Mouse (Mus musculus): Measurements from ENCODE around the gene 6030468B19Rik. TPM values are rescaled to one million over a fixed set of nuclear protein-coding genes. Genes with fewer than 3 reads are reported as not detected.

The 6030468B19Rik gene
- polyA plus RNA-seq, 1 experiment from 2014 or later = not detected

DNA sequence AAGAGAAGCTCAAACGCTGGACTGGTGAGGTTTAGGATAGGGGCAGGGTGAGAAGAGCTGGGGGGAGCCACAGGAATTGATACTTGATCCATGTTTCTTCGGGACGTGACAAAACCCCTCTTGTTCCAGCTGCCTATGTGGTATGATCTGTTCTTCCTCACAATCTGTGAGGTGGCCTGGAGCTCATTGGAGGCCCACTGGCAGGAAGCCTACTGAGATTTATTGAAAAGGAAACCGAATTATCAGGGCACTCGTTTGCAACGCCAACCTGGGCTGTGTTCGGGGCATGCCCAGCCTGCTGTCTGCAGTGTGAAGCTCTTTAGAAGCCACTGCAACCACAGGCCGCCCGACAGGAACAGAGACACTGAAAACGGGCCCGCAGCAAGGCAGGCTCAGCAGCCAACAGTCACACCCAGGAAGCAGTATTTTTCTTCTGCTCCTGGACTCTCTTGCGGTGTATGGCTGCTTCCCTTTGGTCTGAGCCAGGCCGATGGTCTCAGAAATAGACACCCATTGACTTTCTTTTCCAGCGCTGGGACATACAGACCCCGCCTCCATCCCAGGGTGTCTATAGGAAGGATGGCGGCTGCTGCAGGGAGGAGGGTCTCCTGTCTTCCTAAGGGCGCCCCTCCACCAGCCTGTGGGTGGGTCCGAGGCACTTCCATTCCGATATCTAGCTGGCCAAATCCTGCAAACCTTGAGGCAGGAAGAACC is 51.0 kb downstream of the 6030468B19Rik start:
- Histone ChIP-seq H3K4me2 (ENCODE audit: low read length) (peak overlapping the region; percentile 84), H3K9me3 (replicated peaks; ENCODE audit: control insufficient read depth, low read length) (no peaks in the 10 kb centered on the region), H3K4me3 (ENCODE audit: low read depth, low read length) (peak overlapping the region; percentile 64), H3K4me1 (ENCODE audit: control insufficient read depth, insufficient read depth, low read length) (peaks cover 15% of the 10 kb centered on the region), H3K9ac (ENCODE audit: low read length) (peak overlapping the region; percentile 93), H3K27me3 (replicated peaks; ENCODE audit: control insufficient read depth, insufficient read depth, low read length) (no peaks in the 10 kb centered on the region), H3K36me3 (ENCODE audit: control insufficient read depth, insufficient read depth, low read length) (peaks cover 12% of the 10 kb centered on the region; the same call in 1 of the 2 replicates), H3K27ac (ENCODE audit: low read depth, low read length) (peak overlapping the region; percentile 98)
- ATAC-seq (peak; percentile 90), DNase-seq (ENCODE audit: low spot score) (no peak)
- WGBS = 7% methylated on average over 19 of the region's 19 CpGs

DNA sequence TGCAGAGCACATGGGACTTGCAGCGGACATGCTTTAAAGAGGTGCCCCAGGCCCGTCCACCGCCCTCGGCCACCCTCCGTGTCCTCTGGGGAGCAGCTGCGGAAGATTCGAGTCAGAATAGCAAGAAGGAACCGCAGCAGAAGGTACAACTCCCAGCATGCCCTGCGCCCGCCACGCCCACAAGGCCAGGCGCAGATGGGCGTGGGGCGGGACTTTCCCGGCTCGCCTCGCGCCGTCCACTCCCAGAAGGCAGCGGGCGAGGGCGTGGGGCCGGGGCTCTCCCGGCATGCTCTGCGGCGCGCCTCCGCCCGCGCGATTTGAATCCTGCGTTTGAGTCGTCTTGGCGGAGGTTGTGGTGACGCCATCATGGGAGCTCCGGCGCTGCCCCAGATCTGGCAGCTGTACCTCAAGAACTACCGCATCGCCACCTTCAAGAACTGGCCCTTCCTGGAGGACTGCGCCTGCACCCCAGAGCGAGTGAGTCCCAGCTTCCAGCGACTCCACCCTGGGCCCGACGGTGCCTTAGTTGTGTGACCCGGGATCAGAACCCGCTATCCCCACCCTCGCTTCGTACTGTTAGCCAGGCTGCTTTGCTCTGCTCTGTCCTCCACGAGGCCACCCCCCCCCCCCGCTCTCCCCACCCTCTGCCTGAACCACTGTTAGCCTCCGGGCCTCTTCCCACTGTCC is 51.7 kb downstream of the 6030468B19Rik start, which contains the start of gene Birc5:
Gene Birc5, plus strand, starts transcription at position 267 of the 687 bp plus-strand sequence.
- H3K4me2 ChIP-seq (ENCODE audit: low read length) = peak within 1 kb of the TSS; percentile 84
- no peaks in the 10 kb centered on the region for H3K9me3 ChIP-seq (replicated peaks; ENCODE audit: control insufficient read depth, low read length)
- WGBS = under 1% methylated on average over 51 of the region's 51 CpGs
- H3K9ac ChIP-seq (ENCODE audit: low read length) = peak within 1 kb of the TSS; percentile 93
- DNase-seq (ENCODE audit: low spot score) (peak; percentile 98), ATAC-seq (peak; percentile 95)
- H3K27me3 ChIP-seq (replicated peaks; ENCODE audit: control insufficient read depth, insufficient read depth, low read length) = no peaks in the 10 kb centered on the region
- H3K4me3 ChIP-seq (ENCODE audit: low read depth, low read length) = peak within 1 kb of the TSS; percentile 64
- H3K4me1 ChIP-seq (ENCODE audit: control insufficient read depth, insufficient read depth, low read length) = peaks cover 15% of the 10 kb centered on the region
- H3K36me3 ChIP-seq (ENCODE audit: control insufficient read depth, insufficient read depth, low read length) = peaks cover 19% of the 10 kb centered on the region
- peak within 1 kb of the TSS; percentile 98 for H3K27ac ChIP-seq (ENCODE audit: low read depth, low read length)

DNA sequence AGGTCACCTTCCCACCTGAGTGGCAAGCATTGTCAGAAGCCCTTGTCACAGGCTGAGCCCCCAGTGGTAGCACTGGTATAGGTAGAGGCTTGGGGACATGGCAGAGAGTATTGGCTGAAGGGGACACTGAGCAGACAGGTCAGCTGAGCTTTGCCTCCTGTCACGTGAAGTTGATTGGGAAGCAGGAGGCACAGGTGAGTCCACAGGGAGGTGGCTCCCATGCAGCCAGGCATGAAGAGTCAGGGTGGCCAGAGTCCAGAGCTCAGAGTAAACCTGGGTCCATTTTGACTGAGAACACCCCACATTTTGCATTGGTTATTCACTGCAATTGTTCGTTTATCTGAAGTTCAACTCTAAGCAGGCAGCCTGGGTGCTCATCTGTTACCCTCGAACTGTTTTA is 55.4 kb downstream of the 6030468B19Rik start:
- Histone ChIP-seq H3K4me1 (ENCODE audit: control insufficient read depth, insufficient read depth, low read length) (peaks cover 15% of the 10 kb centered on the region), H3K4me3 (ENCODE audit: low read depth, low read length) (no peak overlapping the region), H3K36me3 (ENCODE audit: control insufficient read depth, insufficient read depth, low read length) (peaks cover 52% of the 10 kb centered on the region), H3K27me3 (replicated peaks; ENCODE audit: control insufficient read depth, insufficient read depth, low read length) (no peaks in the 10 kb centered on the region), H3K27ac (ENCODE audit: low read depth, low read length) (no peak overlapping the region), H3K9ac (ENCODE audit: low read length) (no peak overlapping the region), H3K9me3 (replicated peaks; ENCODE audit: control insufficient read depth, low read length) (no peaks in the 10 kb centered on the region), H3K4me2 (ENCODE audit: low read length) (no peak overlapping the region)
- WGBS = 95% methylated on average over 3 of the region's 3 CpGs
- no peak for DNase-seq (ENCODE audit: low spot score)
- no peak for ATAC-seq

DNA sequence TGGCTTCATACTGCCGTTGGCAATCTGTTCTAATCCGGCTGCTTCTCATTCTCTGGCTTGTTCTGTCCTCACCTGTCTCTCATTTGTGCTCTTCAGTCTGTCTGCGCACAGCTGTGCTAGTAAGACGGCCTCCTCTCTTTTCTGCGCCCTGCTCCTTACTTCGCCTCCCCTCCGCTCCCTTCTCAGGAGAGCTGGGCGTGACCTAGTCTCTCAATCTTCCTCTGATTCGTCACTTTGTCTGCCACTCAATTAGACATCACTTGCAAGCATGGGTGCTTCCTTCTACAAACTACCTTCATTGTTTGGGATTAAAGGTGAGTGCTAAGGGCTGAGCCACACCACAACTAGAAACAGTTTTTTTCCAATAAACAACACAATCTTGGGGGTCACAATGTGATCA is 56.8 kb downstream of the 6030468B19Rik start:
- WGBS = 92% methylated on average over 9 of the region's 9 CpGs

DNA sequence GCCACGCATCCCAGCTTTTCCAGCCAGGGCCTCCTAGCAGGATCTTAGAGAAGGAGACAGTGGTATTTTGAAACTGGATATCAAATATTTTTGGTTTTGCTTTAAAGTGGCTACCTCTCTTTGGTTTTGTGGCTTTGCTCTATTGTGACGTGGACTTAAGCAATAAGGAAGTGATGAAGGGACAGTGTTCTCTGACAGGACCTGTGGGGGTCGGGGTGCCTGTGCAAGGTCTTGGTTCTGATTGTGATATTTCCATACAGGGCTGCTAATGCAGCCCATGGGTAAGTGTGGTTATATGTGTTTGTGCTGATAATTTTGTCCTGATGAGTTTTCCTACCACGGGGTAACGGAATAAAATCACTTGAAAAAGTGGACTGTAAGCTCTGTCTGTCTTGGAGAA is 57.9 kb downstream of the 6030468B19Rik start:
- Histone ChIP-seq H3K4me1 (ENCODE audit: control insufficient read depth, insufficient read depth, low read length) (peaks cover 2% of the 10 kb centered on the region), H3K4me3 (ENCODE audit: low read depth, low read length) (no peak overlapping the region), H3K27me3 (replicated peaks; ENCODE audit: control insufficient read depth, insufficient read depth, low read length) (peaks cover 4% of the 10 kb centered on the region; the same call in 1 of the 2 replicates), H3K9me3 (replicated peaks; ENCODE audit: control insufficient read depth, low read length) (no peaks in the 10 kb centered on the region), H3K36me3 (ENCODE audit: control insufficient read depth, insufficient read depth, low read length) (peaks cover 52% of the 10 kb centered on the region), H3K9ac (ENCODE audit: low read length) (no peak overlapping the region), H3K4me2 (ENCODE audit: low read length) (no peak overlapping the region), H3K27ac (ENCODE audit: low read depth, low read length) (no peak overlapping the region)
- ATAC-seq = no peak
- 94% methylated on average over 5 of the region's 5 CpGs for WGBS
- no peak for DNase-seq (ENCODE audit: low spot score)

More for the DNA sequence above, 56.8 kb downstream of the 6030468B19Rik start:
- no peak overlapping the region for H3K9ac ChIP-seq (ENCODE audit: low read length)
- H3K4me3 ChIP-seq (ENCODE audit: low read depth, low read length) = no peak overlapping the region
- no peaks in the 10 kb centered on the region for H3K27me3 ChIP-seq (replicated peaks; ENCODE audit: control insufficient read depth, insufficient read depth, low read length)
- H3K36me3 ChIP-seq (ENCODE audit: control insufficient read depth, insufficient read depth, low read length) = peaks cover 52% of the 10 kb centered on the region
- ATAC-seq (no peak), DNase-seq (ENCODE audit: low spot score) (no peak)
- H3K4me1 ChIP-seq (ENCODE audit: control insufficient read depth, insufficient read depth, low read length) = peaks cover 11% of the 10 kb centered on the region
- H3K27ac ChIP-seq (ENCODE audit: low read depth, low read length) = no peak overlapping the region
- no peak overlapping the region for H3K4me2 ChIP-seq (ENCODE audit: low read length)
- H3K9me3 ChIP-seq (replicated peaks; ENCODE audit: control insufficient read depth, low read length) = no peaks in the 10 kb centered on the region

DNA sequence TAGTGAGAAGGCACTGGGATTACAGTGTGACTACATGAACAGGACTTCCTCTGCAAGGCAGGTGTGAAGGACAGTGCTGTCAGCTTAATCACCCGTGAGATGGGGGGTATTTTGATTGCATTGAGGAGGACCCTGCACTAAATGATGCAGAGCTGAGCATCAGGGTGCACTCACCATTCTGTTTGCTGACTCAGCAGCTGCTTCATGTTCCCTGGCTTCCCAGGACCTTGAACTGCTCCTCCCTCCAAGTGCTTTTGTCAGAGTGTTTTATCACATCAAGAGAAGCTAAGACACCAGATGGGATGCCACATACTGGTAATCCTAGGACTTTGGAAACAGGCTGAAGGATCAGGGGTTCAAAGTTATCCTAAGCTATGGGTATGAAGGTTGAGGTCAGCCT is 58.5 kb downstream of the 6030468B19Rik start:
- Histone ChIP-seq H3K36me3 (ENCODE audit: control insufficient read depth, insufficient read depth, low read length) (peaks cover 52% of the 10 kb centered on the region), H3K9me3 (replicated peaks; ENCODE audit: control insufficient read depth, low read length) (no peaks in the 10 kb centered on the region), H3K27ac (ENCODE audit: low read depth, low read length) (no peak overlapping the region), H3K4me3 (ENCODE audit: low read depth, low read length) (no peak overlapping the region), H3K9ac (ENCODE audit: low read length) (no peak overlapping the region), H3K4me1 (ENCODE audit: control insufficient read depth, insufficient read depth, low read length) (no peaks in the 10 kb centered on the region), H3K4me2 (ENCODE audit: low read length) (no peak overlapping the region), H3K27me3 (replicated peaks; ENCODE audit: control insufficient read depth, insufficient read depth, low read length) (peaks cover 6% of the 10 kb centered on the region; the same call in 1 of the 2 replicates)
- 92% methylated on average over 1 of the region's 1 CpGs for WGBS
- no peak for DNase-seq (ENCODE audit: low spot score)
- no peak for ATAC-seq

Other genes with a start within 250 kb of the 6030468B19Rik start
- 20.0 and 24.5 TPM in 2 replicates for gene Tnrc6c, start 143.4 kb upstream of the 6030468B19Rik start, polyA plus RNA-seq (2014; fragmentation: Nextera tagmentation; extraction: Ambion mirVana)
- gene Tmc8, start 15.6 kb upstream of the 6030468B19Rik start, polyA plus RNA-seq (2014; fragmentation: Nextera tagmentation; extraction: Ambion mirVana) = 0.29 and 0.68 TPM in 2 replicates
- gene Tmc6, start 15.5 kb upstream of the 6030468B19Rik start, polyA plus RNA-seq (2014; fragmentation: Nextera tagmentation; extraction: Ambion mirVana) = 1.7 and 2.6 TPM in 2 replicates
- gene Gm20708, start 12.0 kb downstream of the 6030468B19Rik start, polyA plus RNA-seq (2014; fragmentation: Nextera tagmentation; extraction: Ambion mirVana) = 0.41 and 1.3 TPM in 2 replicates
- 19.2 and 20.7 TPM in 2 replicates for gene Syngr2, start 12.0 kb downstream of the 6030468B19Rik start, polyA plus RNA-seq (2014; fragmentation: Nextera tagmentation; extraction: Ambion mirVana)
- gene Afmid, start 28.3 kb downstream of the 6030468B19Rik start, polyA plus RNA-seq (2014; fragmentation: Nextera tagmentation; extraction: Ambion mirVana) = 4.4 and 5.7 TPM in 2 replicates
- 44.9 and 67.8 TPM in 2 replicates for gene Tk1, start 28.4 kb downstream of the 6030468B19Rik start, polyA plus RNA-seq (2014; fragmentation: Nextera tagmentation; extraction: Ambion mirVana)
- 106 and 145 TPM in 2 replicates for gene Birc5, start 51.6 kb downstream of the 6030468B19Rik start, polyA plus RNA-seq (2014; fragmentation: Nextera tagmentation; extraction: Ambion mirVana)
- not detected in 2 replicates for gene Tmem235, start 63.1 kb downstream of the 6030468B19Rik start, polyA plus RNA-seq (2014; fragmentation: Nextera tagmentation; extraction: Ambion mirVana)
- 3.3 and 3.4 TPM in 2 replicates for gene Tha1, start 75.8 kb downstream of the 6030468B19Rik start, polyA plus RNA-seq (2014; fragmentation: Nextera tagmentation; extraction: Ambion mirVana)
- 8.1 and 8.7 TPM in 2 replicates for gene Socs3, start 172.4 kb downstream of the 6030468B19Rik start, polyA plus RNA-seq (2014; fragmentation: Nextera tagmentation; extraction: Ambion mirVana)
- 43.1 and 49.2 TPM in 2 replicates for gene Pgs1, start 188.6 kb downstream of the 6030468B19Rik start, polyA plus RNA-seq (2014; fragmentation: Nextera tagmentation; extraction: Ambion mirVana)

Data from forebrain, embryonic 14.5 days (tissue).